Mouse (Mus musculus) megakaryocyte progenitor cell, adult 5-6 weeks (primary cell): Measurements from ENCODE around the gene Gm20532. TPM values are rescaled to one million over a fixed set of nuclear protein-coding genes. Genes with fewer than 3 reads are reported as not detected.

Source experiments
- ATAC-seq: replicated peaks from 2 replicates; pipeline ENCODE4 v1.8.0; 2016; ENCODE audit warnings: mild to moderate bottlenecking, moderate TSS enrichment, inconsistent platforms; ENCODE audit not compliant: poor library complexity
- total RNA-seq, 2 experiments: library from RNA; stranded (forward) in 1 of 2; stranded (reverse) in 1 of 2; fragments of 157-497, 149-512 nt in 1 of 2; fragments of 200-1000 nt in 1 of 2; gene quantifications; 2 replicates each; pipeline versions ENCODE4 v1.2.3 to v1.2.4; 2015 to 2017

Gene Gm20532
- total RNA-seq, 2 experiments from 2014 or later: not detected

GRCm38 (mm10) chr2:26594934-26595724 is 8.7 kb downstream of the Gm20532 start:
- no peak for ATAC-seq

- no peak for ATAC-seq
Observed at GRCm38 (mm10) chr2:26595725-26596435, 9.4 kb downstream of the Gm20532 start.

- ATAC-seq: no peak
Observed at GRCm38 (mm10) chr2:26596898-26597297, 10.5 kb downstream of the Gm20532 start.

- peak; percentile 56 for ATAC-seq
Observed at GRCm38 (mm10) chr2:26597810-26598209, 11.4 kb downstream of the Gm20532 start.

GRCm38 (mm10) chr2:26598462-26598861 is 12.0 kb downstream of the Gm20532 start:
- ATAC-seq: no peak

GRCm38 (mm10) chr2:26599965-26600364 is 13.5 kb downstream of the Gm20532 start:
- ATAC-seq: no peak

GRCm38 (mm10) chr2:26600664-26601063 is 14.2 kb downstream of the Gm20532 start:
- no peak for ATAC-seq

GRCm38 (mm10) chr2:26601595-26601994 is 15.2 kb downstream of the Gm20532 start:
- no peak for ATAC-seq

GRCm38 (mm10) chr2:26602631-26603030 is 16.2 kb downstream of the Gm20532 start:
- ATAC-seq: no peak

- ATAC-seq: 0 out of 2 replicates have a peak, but pooled peaks have one; percentile 2
Observed at GRCm38 (mm10) chr2:26603159-26603558, 16.7 kb downstream of the Gm20532 start.

- ATAC-seq: peak; percentile 60
Observed at GRCm38 (mm10) chr2:26603720-26604671, 17.6 kb downstream of the Gm20532 start, which contains the start of gene Agpat2. Agpat2 (minus strand) TSS chr2:26604417.

GRCm38 (mm10) chr2:26605331-26605730 is 18.9 kb downstream of the Gm20532 start:
- ATAC-seq: no peak

- peak; percentile 17 for ATAC-seq
Observed at GRCm38 (mm10) chr2:26606579-26606978, 20.1 kb downstream of the Gm20532 start.

- ATAC-seq: no peak
Observed at GRCm38 (mm10) chr2:26607056-26607910, 20.8 kb downstream of the Gm20532 start.

- no peak for ATAC-seq
Observed at GRCm38 (mm10) chr2:26608781-26609180, 22.3 kb downstream of the Gm20532 start.

- ATAC-seq: no peak
Observed at GRCm38 (mm10) chr2:26609261-26609661, 22.8 kb downstream of the Gm20532 start.

GRCm38 (mm10) chr2:26610526-26610925 is 24.1 kb downstream of the Gm20532 start:
- ATAC-seq: no peak

GRCm38 (mm10) chr2:26611054-26611453 is 24.6 kb downstream of the Gm20532 start:
- ATAC-seq: no peak

GRCm38 (mm10) chr2:26611896-26612295 is 25.5 kb downstream of the Gm20532 start:
- no peak for ATAC-seq

GRCm38 (mm10) chr2:26614903-26615302 is 28.5 kb downstream of the Gm20532 start:
- no peak for ATAC-seq
